Mouse (Mus musculus) erythroblast, embryonic 14.5 days (primary cell): ENCODE measurements around the gene Lmna.

Experiments
- GATA1 ChIP-seq: IDR thresholded peaks from 2 replicates; pipeline ENCODE4 v1.6.1; 2012; ENCODE audit warnings: low read length, inconsistent platforms, mixed read lengths
- TAL1 ChIP-seq: IDR thresholded peaks from 3 replicates; pipeline ENCODE4 v1.6.1; 2012; ENCODE audit warnings: low read length, inconsistent platforms, mixed read lengths

DNA sequence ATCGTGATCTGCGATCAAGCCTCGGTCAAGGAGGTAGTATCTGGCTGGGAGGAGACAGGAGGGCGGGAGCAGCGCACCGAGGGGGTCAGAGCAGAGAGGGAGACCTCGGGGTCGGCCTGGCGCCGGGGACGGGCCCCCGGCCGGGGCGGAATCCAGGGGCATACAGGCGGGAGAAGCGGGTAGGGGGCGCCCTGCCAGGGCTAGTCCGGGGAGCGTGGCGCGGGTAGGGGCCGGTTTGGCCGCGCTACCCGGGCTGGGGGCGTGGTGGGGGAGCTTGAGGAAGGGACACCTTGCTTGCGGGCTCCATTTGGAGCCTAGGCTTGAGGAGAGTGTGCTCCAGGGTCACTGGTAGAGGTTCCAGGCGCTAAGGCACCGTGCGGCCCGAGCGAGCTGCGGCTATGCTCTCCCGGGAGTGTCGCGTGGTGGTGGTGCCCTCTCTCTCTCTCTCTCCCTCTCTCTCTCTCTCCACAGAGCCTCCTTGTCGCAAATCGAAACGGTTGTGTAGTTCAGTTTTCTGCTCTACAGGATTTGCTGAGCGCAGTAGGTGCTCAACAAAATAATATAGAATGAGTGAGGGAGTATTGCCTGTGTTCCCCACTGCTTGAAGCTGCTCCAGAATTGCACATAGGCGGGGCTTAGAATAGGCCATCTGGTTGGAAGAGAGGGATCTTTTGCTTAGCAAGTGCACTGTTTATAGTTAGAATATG is 44.3 kb upstream of the Lmna start:
- no peak for TF ChIP-seq GATA1
- TF ChIP-seq TAL1 = no peak
